Mouse (Mus musculus): ENCODE data around the gene Trim66.

Trim66 gene

GRCm38 (mm10) chr7:109508034-109508433 lies at the start of gene Trim66:
Gene Trim66 (minus strand): TSS chr7:109508134.
- DNase-seq (ENCODE audit: low read depth): no peak

DNA sequence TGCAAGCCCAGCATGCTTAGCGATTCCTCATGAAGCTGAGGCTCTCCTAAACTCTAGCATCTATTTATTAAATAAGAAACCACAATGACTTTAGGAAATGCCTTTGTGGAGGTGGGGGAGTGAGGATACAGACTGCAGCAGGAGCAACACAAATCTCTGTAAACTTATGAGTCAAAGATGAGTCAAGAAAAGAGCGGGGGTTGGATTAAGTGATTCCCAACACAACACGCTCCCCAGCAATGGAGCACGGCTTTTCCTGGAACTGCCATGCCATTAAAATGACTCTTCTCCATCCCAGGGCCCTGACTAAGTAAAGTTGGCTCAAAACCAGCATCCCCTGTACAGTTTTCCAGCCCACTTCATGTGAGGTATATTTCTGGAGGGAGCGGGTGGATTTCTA lies 38.8 kb upstream of the Trim66 start:
- DNase-seq (ENCODE audit: low read depth): no peak

- no peak for DNase-seq (ENCODE audit: low read depth)
These were observed 38.3 kb upstream of the Trim66 start for GRCm38 (mm10) chr7:109546186-109546585.

GRCm38 (mm10) chr7:109545255-109545993 lies 37.5 kb upstream of the Trim66 start:
- no peak for DNase-seq (ENCODE audit: low read depth)

- DNase-seq (ENCODE audit: low read depth): no peak
These were observed 36.9 kb upstream of the Trim66 start for GRCm38 (mm10) chr7:109544792-109545191.

GRCm38 (mm10) chr7:109542364-109542628 lies 34.4 kb upstream of the Trim66 start:
- no peak for DNase-seq (ENCODE audit: low read depth)

GRCm38 (mm10) chr7:109541609-109542363 lies 33.9 kb upstream of the Trim66 start:
- no peak for DNase-seq (ENCODE audit: low read depth)

DNA sequence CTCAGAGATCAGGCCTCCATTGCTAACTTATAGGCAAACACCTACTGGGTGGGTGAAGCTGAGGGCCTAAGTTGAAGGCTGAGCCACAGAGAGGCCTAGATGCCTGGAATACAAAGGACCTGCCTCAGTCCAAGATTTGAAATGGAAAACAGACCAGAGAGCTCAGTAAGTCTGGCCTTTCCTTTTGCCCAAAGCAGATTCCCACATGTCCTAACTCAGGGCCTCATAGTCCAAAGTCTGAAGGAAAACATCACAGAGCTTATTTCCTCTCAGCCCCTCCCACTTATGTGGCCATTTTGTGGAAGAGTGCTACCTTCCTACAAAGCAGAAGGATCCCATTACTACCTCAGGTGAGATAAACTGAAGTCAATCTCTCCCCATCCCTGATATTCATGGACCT lies 33.0 kb upstream of the Trim66 start:
- DNase-seq (ENCODE audit: low read depth): no peak

GRCm38 (mm10) chr7:109536451-109536946 lies 28.6 kb upstream of the Trim66 start:
- DNase-seq (ENCODE audit: low read depth): no peak

DNA sequence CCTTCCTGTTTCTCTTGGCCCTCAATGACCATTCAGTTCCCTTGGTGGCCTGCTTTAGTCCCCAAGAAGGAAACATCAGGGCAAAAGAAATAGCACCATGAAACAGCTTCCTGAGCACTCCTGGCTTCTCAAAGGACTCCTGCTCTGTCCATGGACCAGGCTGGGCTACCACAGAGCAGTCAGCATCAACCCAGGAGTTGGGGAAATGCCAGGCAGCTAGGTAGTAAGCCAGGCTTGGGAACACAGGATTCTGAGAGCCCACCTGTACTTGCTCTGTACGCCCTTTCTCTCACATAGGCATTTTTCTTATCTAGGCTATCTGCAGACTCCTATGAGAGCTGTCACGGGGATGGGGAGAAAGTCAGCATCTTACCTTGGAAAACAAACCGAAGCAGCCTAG lies 27.0 kb upstream of the Trim66 start:
- DNase-seq (ENCODE audit: low read depth): no peak

- DNase-seq (ENCODE audit: low read depth): no peak
These were observed 26.0 kb upstream of the Trim66 start for GRCm38 (mm10) chr7:109533888-109534287.

- no peak for DNase-seq (ENCODE audit: low read depth)
These were observed 25.2 kb upstream of the Trim66 start for GRCm38 (mm10) chr7:109533129-109533528.

DNA sequence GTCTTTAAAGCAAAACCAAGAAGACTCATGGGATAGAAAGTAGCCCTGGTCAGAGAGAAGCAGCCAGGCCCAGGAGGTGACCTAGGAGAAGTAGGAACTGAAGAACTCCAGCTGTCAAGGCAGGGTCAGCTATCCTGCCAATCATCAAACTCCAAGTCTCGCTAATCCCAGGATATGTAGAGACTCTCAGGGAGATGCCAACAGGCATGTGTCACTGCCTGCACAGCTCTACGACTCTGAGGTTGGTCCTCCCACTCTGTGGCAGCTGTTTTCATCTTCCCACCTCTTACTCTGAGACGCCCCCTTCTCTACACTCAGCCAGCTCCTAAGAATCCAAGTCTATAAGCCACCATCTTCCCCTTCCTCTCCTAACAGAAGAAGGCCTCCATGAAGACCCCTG lies 24.8 kb upstream of the Trim66 start:
- DNase-seq (ENCODE audit: low read depth): no peak

DNA sequence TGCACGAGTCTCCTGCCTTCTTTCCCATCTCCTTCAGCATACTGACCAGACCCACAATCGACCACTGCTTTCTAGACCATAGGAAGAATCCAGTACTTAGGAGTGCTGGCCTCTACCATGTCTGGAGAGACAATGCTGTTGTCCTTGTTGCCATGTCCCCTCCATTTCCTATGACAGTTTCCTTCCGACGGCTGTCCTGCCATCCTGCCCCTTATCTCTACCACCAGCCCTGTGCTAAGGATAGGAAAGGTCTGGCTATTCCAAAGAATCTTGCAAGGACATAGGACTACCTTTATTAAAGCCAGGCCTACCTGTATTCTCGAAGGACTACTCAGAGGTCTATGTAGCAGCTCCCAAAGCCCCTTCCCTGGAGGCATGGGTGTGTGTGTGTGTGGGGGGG lies 23.6 kb upstream of the Trim66 start:
- no peak for DNase-seq (ENCODE audit: low read depth)

- DNase-seq (ENCODE audit: low read depth): no peak
These were observed 21.8 kb upstream of the Trim66 start for GRCm38 (mm10) chr7:109529741-109530140.

GRCm38 (mm10) chr7:109528356-109528755 lies 20.4 kb upstream of the Trim66 start:
- no peak for DNase-seq (ENCODE audit: low read depth)

- DNase-seq (ENCODE audit: low read depth): no peak
These were observed 19.6 kb upstream of the Trim66 start for GRCm38 (mm10) chr7:109527536-109527935.

- DNase-seq (ENCODE audit: low read depth): no peak
These were observed 18.1 kb upstream of the Trim66 start for GRCm38 (mm10) chr7:109525740-109526663.

- no peak for DNase-seq (ENCODE audit: low read depth)
These were observed 16.8 kb upstream of the Trim66 start for GRCm38 (mm10) chr7:109524763-109525162.

DNA sequence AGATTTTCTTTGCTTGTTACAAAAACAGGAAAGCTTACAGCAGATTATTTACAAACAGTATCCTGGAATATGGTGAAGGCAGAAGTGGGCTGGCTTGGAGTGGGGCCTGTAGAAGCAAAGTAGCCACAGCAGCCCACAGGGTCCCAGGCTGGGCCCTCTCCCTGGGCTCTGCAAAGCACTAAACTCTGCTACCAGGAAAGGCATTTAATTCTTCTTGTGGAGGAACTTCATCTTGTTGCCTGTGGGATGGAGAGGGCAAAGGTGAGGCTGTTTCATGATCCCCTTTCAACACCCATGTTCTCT lies 16.5 kb upstream of the Trim66 start:
- no peak for DNase-seq (ENCODE audit: low read depth)

DNA sequence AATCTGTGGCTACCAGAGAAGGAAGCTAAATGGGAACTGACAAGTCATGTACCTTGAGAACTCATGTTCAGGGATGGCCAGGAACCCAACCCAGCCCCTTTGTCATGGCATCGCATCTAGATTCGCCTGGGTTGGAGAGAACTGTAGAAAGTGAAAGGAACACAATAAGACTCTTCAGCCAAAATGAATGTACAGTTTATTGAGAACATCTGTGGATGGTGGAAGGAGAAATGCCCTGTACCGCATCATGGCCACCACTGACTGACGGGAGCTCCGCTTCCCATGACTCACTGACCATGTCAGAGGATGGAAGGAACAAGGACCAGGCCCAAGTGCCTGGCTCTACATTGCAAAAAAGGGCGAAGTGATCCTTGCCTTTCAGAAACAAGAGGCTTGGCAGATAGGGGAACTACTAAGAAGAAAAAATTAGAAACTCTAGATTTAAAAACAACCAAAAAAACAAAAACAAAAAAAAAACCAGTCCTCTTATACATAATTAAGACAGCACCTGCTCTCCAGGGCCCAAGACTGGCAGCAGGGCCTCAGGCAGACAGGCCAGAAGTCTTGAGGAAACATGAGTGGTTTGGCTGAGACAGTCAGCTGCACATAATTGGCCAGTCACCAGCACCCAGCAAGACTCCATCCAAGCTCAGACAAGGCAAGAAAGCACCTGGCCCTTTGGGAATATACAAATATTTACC lies 16.0 kb upstream of the Trim66 start:
- no peak for DNase-seq (ENCODE audit: low read depth)

GRCm38 (mm10) chr7:109523304-109523703 lies 15.4 kb upstream of the Trim66 start:
- DNase-seq (ENCODE audit: low read depth): no peak

All from c-Kit-positive CD71-negative TER-119-negative erythroid progenitor cells, embryonic 14.5 days (primary cell).